Mouse (Mus musculus): Measurements from ENCODE around the gene Tnfrsf23.
"Not testable (repeated sequence)": the region's sequence is repeated elsewhere in the genome, so short reads cannot be mapped to it uniquely, and the experiment has no call there.

Gene Tnfrsf23

GRCm38 (mm10) chr7:143684569-143684968 is 1.1 kb downstream of the Tnfrsf23 start:
- peak; percentile 13 for DNase-seq (ENCODE audit: low spot score)

- DNase-seq (ENCODE audit: low spot score): peak; percentile 25
Measured at GRCm38 (mm10) chr7:143681566-143681965, 4.1 kb downstream of the Tnfrsf23 start.

- DNase-seq (ENCODE audit: low spot score): not testable (repeated sequence)
Measured at GRCm38 (mm10) chr7:143680836-143681235, 4.8 kb downstream of the Tnfrsf23 start.

GRCm38 (mm10) chr7:143679650-143680049 is 6.0 kb downstream of the Tnfrsf23 start:
- DNase-seq (ENCODE audit: low spot score): not testable (repeated sequence)

GRCm38 (mm10) chr7:143666427-143667311 is 19.0 kb downstream of the Tnfrsf23 start:
- DNase-seq (ENCODE audit: low spot score): no peak

- DNase-seq (ENCODE audit: low spot score): no peak
Measured at GRCm38 (mm10) chr7:143663470-143663869, 22.2 kb downstream of the Tnfrsf23 start.

GRCm38 (mm10) chr7:143660797-143661196 is 24.9 kb downstream of the Tnfrsf23 start:
- DNase-seq (ENCODE audit: low spot score): no peak

GRCm38 (mm10) chr7:143649769-143650346 is 35.8 kb downstream of the Tnfrsf23 start:
- DNase-seq (ENCODE audit: low spot score): not testable (repeated sequence)

GRCm38 (mm10) chr7:143649034-143649768 is 36.5 kb downstream of the Tnfrsf23 start, which contains the start of gene Tnfrsf22:
Gene Tnfrsf22, minus strand, starts transcription at chr7:143649661.
- peak; percentile 84 for DNase-seq (ENCODE audit: low spot score)

GRCm38 (mm10) chr7:143643949-143644348 is 41.7 kb downstream of the Tnfrsf23 start:
- not testable (repeated sequence) for DNase-seq (ENCODE audit: low spot score)

GRCm38 (mm10) chr7:143636674-143637073 is 49.0 kb downstream of the Tnfrsf23 start:
- DNase-seq (ENCODE audit: low spot score): no peak

- DNase-seq (ENCODE audit: low spot score): no peak
Measured at GRCm38 (mm10) chr7:143631503-143631902, 54.2 kb downstream of the Tnfrsf23 start.

- DNase-seq (ENCODE audit: low spot score): no peak
Measured at GRCm38 (mm10) chr7:143629501-143629900, 56.2 kb downstream of the Tnfrsf23 start.

GRCm38 (mm10) chr7:143628540-143628939 is 57.1 kb downstream of the Tnfrsf23 start, which contains the start of gene Tnfrsf26:
Gene Tnfrsf26, minus strand, starts transcription at chr7:143628722.
- no peak for DNase-seq (ENCODE audit: low spot score)

- DNase-seq (ENCODE audit: low spot score): no peak
Measured at GRCm38 (mm10) chr7:143627555-143628286, 58.0 kb downstream of the Tnfrsf23 start.

- DNase-seq (ENCODE audit: low spot score): no peak
Measured at GRCm38 (mm10) chr7:143626178-143626577, 59.5 kb downstream of the Tnfrsf23 start.

GRCm38 (mm10) chr7:143625151-143625550 is 60.5 kb downstream of the Tnfrsf23 start:
- DNase-seq (ENCODE audit: low spot score): no peak

- DNase-seq (ENCODE audit: low spot score): no peak
Measured at GRCm38 (mm10) chr7:143624561-143624960, 61.1 kb downstream of the Tnfrsf23 start.

- DNase-seq (ENCODE audit: low spot score): no peak
Measured at GRCm38 (mm10) chr7:143620951-143621350, 64.7 kb downstream of the Tnfrsf23 start.

Measured in testis, postnatal 10 days (tissue).